Mouse (Mus musculus) embryonic facial prominence, embryonic 11.5 days (tissue): ENCODE data around the gene F11r. TPM values are rescaled to one million over a fixed set of nuclear protein-coding genes. Genes with fewer than 3 reads are reported as not detected.
A peak's percentile ranks its signal among the peaks of the same experiment; 100 is the strongest.

Source experiments
- ATAC-seq: fragments of 200-750 bp; cut with Nextera tagmentation; replicated peaks from 2 replicates; pipeline ENCODE4 v1.8.0; 2017; ENCODE audit warnings: low read depth; ENCODE audit not compliant: insufficient number of reproducible peaks, low FRiP score, low TSS enrichment
- DNase-seq: peaks from one replicate; pipeline ENCODE4 v3.0.0-alpha.2; 2015; ENCODE audit warnings: low spot score
- H3K27ac ChIP-seq: fragments of 300-500 bp; sonication (generic); replicated peaks from 2 replicates; pipeline ENCODE4 v1.5.1; 2014; ENCODE audit warnings: mild to moderate bottlenecking, low read depth, low read length, control low read depth
- H3K27me3 ChIP-seq: fragments of 300-500 bp; sonication (generic); 2 replicates; pipeline ENCODE4 v1.6.1; 2014; ENCODE audit warnings: mild to moderate bottlenecking, low read length, moderate library complexity, mixed read lengths; ENCODE audit not compliant: control insufficient read depth, insufficient read depth
- H3K36me3 ChIP-seq: fragments of 300-500 bp; sonication (generic); replicated peaks from 2 replicates; pipeline ENCODE4 v1.6.1; 2014; ENCODE audit warnings: low read depth, mild to moderate bottlenecking, low read length, moderate library complexity, mixed read lengths; ENCODE audit not compliant: control insufficient read depth, insufficient read depth
- H3K4me1 ChIP-seq: fragments of 300-500 bp; sonication (generic); 2 replicates; pipeline ENCODE4 v1.6.1; 2014; ENCODE audit warnings: low read length, mixed read lengths; ENCODE audit not compliant: control insufficient read depth, insufficient read depth
- H3K4me2 ChIP-seq: fragments of 300-500 bp; sonication (generic); 2 replicates; pipeline ENCODE4 v1.6.1; 2014; ENCODE audit warnings: low read depth, mild to moderate bottlenecking, control low read depth, low read length, moderate library complexity
- H3K4me3 ChIP-seq: fragments of 300-500 bp; sonication (generic); 2 replicates; pipeline ENCODE4 v1.5.1; 2014; ENCODE audit warnings: low read depth, low read length, control low read depth
- H3K9ac ChIP-seq: fragments of 300-500 bp; sonication (generic); replicated peaks from 2 replicates; pipeline ENCODE4 v1.6.1; 2014; ENCODE audit warnings: mild to moderate bottlenecking, control low read depth, low read length
- H3K9me3 ChIP-seq: fragments of 300-500 bp; sonication (generic); replicated peaks from 2 replicates; pipeline ENCODE4 v1.6.1; 2016; ENCODE audit warnings: mild to moderate bottlenecking, low read length, inconsistent platforms, mixed read lengths; ENCODE audit not compliant: control insufficient read depth
- WGBS: fragments of 180-500 bp; shearing (Covaris S2); extraction: QIAGEN DNeasy Blood & Tissue Kit; methylation state at CpG from one replicate; pipeline ENCODE4 v1.1.7; 2014; 5-methylcytosine and 5-hydroxymethylcytosine counted together
- polyA plus RNA-seq: library from polyadenylated mRNA; unstranded; fragments of >200 nt; fragmentation: Nextera tagmentation; extraction: Ambion mirVana; gene quantifications from 2 replicates; pipeline ENCODE4 v1.2.1, GENCODE M21; 2014

F11r gene
- polyA plus RNA-seq, 1 experiment from 2014 or later, result 21.1 TPM

DNA sequence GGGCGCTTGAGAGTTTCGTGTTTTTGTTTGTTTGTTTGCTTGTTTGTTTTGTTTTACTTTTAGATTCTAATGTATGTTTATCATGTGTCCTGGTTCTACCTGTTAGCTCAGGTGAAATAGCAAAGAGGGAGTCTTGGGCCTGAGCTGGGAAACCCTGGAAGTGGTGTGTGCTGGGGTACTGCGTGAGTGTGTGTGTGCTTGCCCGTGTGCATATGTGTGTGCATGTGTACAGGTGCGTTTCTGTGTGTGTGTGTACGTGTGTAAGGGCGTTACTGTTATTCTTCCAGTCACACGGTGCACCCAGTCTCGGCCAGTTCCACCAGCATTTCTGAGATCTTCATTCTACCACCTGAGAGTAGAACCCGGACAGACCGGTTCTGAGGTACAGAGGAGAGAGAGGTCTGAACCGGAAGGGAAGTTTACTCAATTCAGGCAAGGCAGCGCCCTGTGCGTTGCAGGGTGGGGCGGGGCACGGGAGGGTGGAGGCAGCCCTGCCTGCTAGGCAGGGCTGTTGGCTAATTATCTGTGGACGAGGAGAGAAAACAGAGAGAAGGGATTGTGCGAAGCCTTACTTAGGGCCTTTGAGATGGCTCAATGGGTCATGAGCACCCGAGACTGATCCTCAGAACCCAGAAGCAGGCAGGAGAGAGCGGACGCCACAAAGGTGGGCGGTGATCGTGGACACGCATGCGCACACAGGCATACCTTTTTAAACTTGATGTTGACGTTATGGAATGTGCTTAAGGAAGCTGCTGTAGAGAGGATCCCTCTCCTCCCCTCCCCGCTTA, 40.6 kb downstream of the F11r start:
- no peaks in the 10 kb centered on the region for H3K4me1 ChIP-seq
- DNase-seq, result peak; percentile 47
- ATAC-seq, result no peak; the same call in 1 of the 2 replicates
- H3K4me3 ChIP-seq, result peak overlapping the region; percentile 17
- H3K4me2 ChIP-seq, result peak overlapping the region; percentile 17
- H3K27me3 ChIP-seq, result no peaks in the 10 kb centered on the region
- H3K9ac ChIP-seq, result peak overlapping the region; percentile 43
- 56% methylated on average over 27 of the region's 27 CpGs for WGBS
- no peaks in the 10 kb centered on the region for H3K36me3 ChIP-seq
- no peak overlapping the region for H3K27ac ChIP-seq
- peaks cover 3% of the 10 kb centered on the region for H3K9me3 ChIP-seq

DNA sequence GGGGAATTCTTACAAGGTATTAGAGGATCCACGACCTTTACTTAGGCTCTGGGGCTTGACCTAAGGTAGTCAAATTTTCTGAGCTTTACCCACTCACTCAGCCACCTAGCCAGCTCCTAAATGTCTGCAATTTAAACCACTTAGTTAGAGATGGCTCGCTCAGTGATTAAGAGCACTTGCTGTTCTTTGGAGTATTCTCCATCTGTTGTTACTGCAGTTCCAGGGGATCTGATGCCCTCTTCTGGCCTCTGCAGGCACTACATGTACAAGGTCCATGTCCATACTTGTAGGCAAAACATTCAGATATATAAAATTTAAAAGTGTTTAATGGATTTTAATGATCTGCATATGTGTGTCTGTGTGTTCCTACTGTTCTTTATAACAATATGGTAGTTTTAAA, 41.6 kb downstream of the F11r start:
- Histone ChIP-seq H3K36me3 (no peaks in the 10 kb centered on the region), H3K9me3 (peaks cover 3% of the 10 kb centered on the region), H3K27me3 (no peaks in the 10 kb centered on the region), H3K4me2 (no peak overlapping the region), H3K9ac (no peak overlapping the region), H3K4me1 (no peaks in the 10 kb centered on the region), H3K4me3 (no peak overlapping the region), H3K27ac (no peak overlapping the region)
- 51% methylated on average over 2 of the region's 2 CpGs for WGBS
- ATAC-seq (no peak), DNase-seq (peak; percentile 49)

DNA sequence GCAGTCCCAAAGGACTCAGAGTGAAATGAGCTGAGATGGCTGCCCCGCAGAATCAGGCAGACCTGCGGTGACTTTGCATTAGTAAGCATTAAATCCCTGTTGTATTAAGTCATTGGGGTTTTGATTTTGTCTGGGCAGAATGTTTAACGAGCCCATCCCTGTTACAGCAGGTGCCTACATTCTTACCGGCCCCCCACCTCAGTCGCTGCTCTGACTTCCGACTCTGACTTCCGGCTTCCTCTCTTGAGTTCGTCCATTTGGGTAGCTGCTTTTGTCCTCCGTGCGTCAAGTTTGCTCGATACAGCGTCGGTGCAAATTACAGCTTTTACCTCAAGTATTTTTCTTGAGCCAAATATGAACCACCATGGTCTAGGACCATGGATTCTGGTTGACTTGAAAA, 56.9 kb downstream of the F11r start:
- WGBS, result 92% methylated on average over 13 of the region's 13 CpGs
- Histone ChIP-seq H3K9me3 (no peaks in the 10 kb centered on the region; the same call in 1 of the 2 replicates), H3K27ac (no peak overlapping the region), H3K36me3 (no peaks in the 10 kb centered on the region), H3K4me2 (no peak overlapping the region), H3K4me1 (no peaks in the 10 kb centered on the region), H3K27me3 (no peaks in the 10 kb centered on the region), H3K4me3 (no peak overlapping the region), H3K9ac (no peak overlapping the region)
- DNase-seq, result no peak
- ATAC-seq, result no peak

GRCm38 (mm10) chr1:171495371-171495770, 58.0 kb downstream of the F11r start:
- H3K4me3 ChIP-seq, result no peak overlapping the region
- DNase-seq (no peak), ATAC-seq (no peak)
- no peaks in the 10 kb centered on the region for H3K4me1 ChIP-seq
- no peaks in the 10 kb centered on the region for H3K36me3 ChIP-seq
- WGBS, result 87% methylated on average over 6 of the region's 6 CpGs
- no peaks in the 10 kb centered on the region for H3K27me3 ChIP-seq
- H3K4me2 ChIP-seq, result no peak overlapping the region
- no peak overlapping the region for H3K9ac ChIP-seq
- H3K27ac ChIP-seq, result no peak overlapping the region
- H3K9me3 ChIP-seq, result no peaks in the 10 kb centered on the region

GRCm38 (mm10) chr1:171499856-171500255, 62.5 kb downstream of the F11r start:
- H3K36me3 ChIP-seq, result no peaks in the 10 kb centered on the region
- H3K4me3 ChIP-seq, result no peak overlapping the region
- H3K27me3 ChIP-seq, result no peaks in the 10 kb centered on the region
- H3K4me2 ChIP-seq, result no peak overlapping the region
- DNase-seq (no peak), ATAC-seq (no peak)
- WGBS, result 86% methylated on average over 5 of the region's 5 CpGs
- H3K4me1 ChIP-seq, result no peaks in the 10 kb centered on the region
- H3K9me3 ChIP-seq, result no peaks in the 10 kb centered on the region
- H3K27ac ChIP-seq, result no peak overlapping the region
- no peak overlapping the region for H3K9ac ChIP-seq

DNA sequence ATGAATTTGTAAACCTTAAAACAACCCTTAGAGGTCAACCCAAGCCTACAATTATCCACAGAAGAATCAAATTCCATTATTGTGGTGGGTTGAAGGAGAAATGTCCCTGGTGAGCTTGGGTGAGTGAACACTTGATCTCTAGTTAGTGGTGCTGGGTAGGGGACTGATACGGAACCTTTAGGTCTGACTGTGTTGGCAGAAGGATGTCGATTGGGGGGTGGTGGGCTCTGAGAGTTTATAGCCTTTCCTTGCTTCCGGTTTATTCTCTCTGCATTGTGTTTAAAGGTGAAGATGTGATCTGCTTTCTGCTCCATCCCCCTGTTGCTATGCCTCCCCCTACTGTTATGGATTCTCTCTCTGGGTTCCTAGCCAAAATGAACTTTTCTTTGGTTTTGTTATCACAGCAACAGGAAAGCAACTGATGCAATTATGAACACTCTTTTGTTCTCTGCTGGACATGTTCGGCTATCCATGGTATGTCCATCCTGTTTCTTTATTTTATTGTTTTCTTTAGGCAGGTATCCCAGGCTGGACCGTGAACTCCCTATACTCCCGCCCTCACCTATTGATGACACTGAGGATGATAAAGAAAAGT, 63.8 kb downstream of the F11r start:
- no peak for ATAC-seq
- Histone ChIP-seq H3K27me3 (no peaks in the 10 kb centered on the region), H3K27ac (no peak overlapping the region), H3K36me3 (no peaks in the 10 kb centered on the region), H3K4me2 (no peak overlapping the region), H3K4me3 (no peak overlapping the region), H3K9me3 (no peaks in the 10 kb centered on the region), H3K4me1 (no peaks in the 10 kb centered on the region), H3K9ac (no peak overlapping the region)
- WGBS, result 57% methylated on average over 6 of the region's 6 CpGs
- DNase-seq, result no peak

DNA sequence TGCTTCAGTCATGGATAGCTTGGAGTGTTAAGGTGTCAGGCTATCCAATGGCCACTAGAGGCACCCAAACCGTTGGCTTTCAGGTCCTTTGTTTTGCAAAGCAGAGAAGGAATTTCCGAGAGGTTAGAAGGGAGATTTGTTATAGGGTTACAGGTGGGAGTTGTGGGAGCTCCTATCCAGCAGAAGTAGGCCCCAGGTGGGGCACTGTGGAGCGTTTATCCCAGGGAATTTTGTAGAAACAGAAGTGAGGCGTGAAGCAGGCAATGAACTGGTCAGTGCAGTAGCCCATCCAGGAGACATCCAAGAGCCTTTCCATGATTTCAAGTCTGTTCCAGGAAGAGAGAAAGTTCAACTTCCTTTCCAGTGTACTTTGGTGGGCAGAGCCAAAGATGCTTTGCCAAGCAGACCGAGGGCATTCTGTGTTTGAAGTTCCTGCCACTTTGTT, 64.3 kb downstream of the F11r start:
- 10% methylated on average over 5 of the region's 5 CpGs for WGBS

More for the DNA sequence above, 64.3 kb downstream of the F11r start:
- Histone ChIP-seq H3K4me2 (no peak overlapping the region), H3K9ac (peak overlapping the region; percentile 38), H3K36me3 (no peaks in the 10 kb centered on the region), H3K9me3 (no peaks in the 10 kb centered on the region), H3K27ac (0 out of 2 replicates have a peak overlapping the region, but pooled peaks have one; percentile 21), H3K4me3 (no peak overlapping the region), H3K27me3 (no peaks in the 10 kb centered on the region), H3K4me1 (no peaks in the 10 kb centered on the region)
- ATAC-seq (no peak), DNase-seq (peak; percentile 72)
